Mouse (Mus musculus) right cerebral cortex, postnatal 36 days (tissue): Measurements from ENCODE around the gene Icos.

Source experiments
- DNase-seq, 2 experiments: peaks; one replicate each; pipeline ENCODE4 v3.0.0; 2022; ENCODE audit warnings: low spot score in 2 of 2, mixed read lengths in 1 of 2

The Icos gene

GRCm38 (mm10) chr1:60977641-60978040 lies at the start of gene Icos:
Gene Icos (plus strand): TSS chr1:60977927.
- no peak for DNase-seq

- no peak for DNase-seq
Measured at GRCm38 (mm10) chr1:60929036-60929435, 48.7 kb upstream of the Icos start.

GRCm38 (mm10) chr1:60930397-60930796 lies 47.3 kb upstream of the Icos start:
- DNase-seq: no peak

GRCm38 (mm10) chr1:60935968-60936581 lies 41.7 kb upstream of the Icos start:
- no peak for DNase-seq

GRCm38 (mm10) chr1:60936963-60937711 lies 40.6 kb upstream of the Icos start:
- no peak for DNase-seq

- no peak for DNase-seq
Measured at GRCm38 (mm10) chr1:60938256-60938655, 39.5 kb upstream of the Icos start.

GRCm38 (mm10) chr1:60938974-60939373 lies 38.8 kb upstream of the Icos start:
- no peak for DNase-seq

- no peak for DNase-seq
Measured at GRCm38 (mm10) chr1:60940023-60940422, 37.7 kb upstream of the Icos start.

- DNase-seq: no peak
Measured at GRCm38 (mm10) chr1:60940620-60941019, 37.1 kb upstream of the Icos start.

GRCm38 (mm10) chr1:60941056-60942048 lies 36.4 kb upstream of the Icos start:
- DNase-seq: no peak

- DNase-seq: no peak
Measured at GRCm38 (mm10) chr1:60942921-60943320, 34.8 kb upstream of the Icos start.

GRCm38 (mm10) chr1:60945633-60946401 lies 31.9 kb upstream of the Icos start:
- no peak for DNase-seq

- DNase-seq: no peak
Measured at GRCm38 (mm10) chr1:60948112-60948511, 29.6 kb upstream of the Icos start.

- no peak for DNase-seq
Measured at GRCm38 (mm10) chr1:60952958-60953357, 24.8 kb upstream of the Icos start.

- DNase-seq: no peak
Measured at GRCm38 (mm10) chr1:60953686-60954085, 24.0 kb upstream of the Icos start.

GRCm38 (mm10) chr1:60954759-60955158 lies 23.0 kb upstream of the Icos start:
- DNase-seq: no peak

GRCm38 (mm10) chr1:60955186-60955585 lies 22.5 kb upstream of the Icos start:
- DNase-seq: no peak

- DNase-seq: no peak
Measured at GRCm38 (mm10) chr1:60956196-60956595, 21.5 kb upstream of the Icos start.

GRCm38 (mm10) chr1:60958287-60958686 lies 19.4 kb upstream of the Icos start:
- DNase-seq: no peak

- no peak for DNase-seq
Measured at GRCm38 (mm10) chr1:60959246-60959645, 18.5 kb upstream of the Icos start.

GRCm38 (mm10) chr1:60960451-60960850 lies 17.3 kb upstream of the Icos start:
- DNase-seq: no peak
